Mouse (Mus musculus) kidney, postnatal 0 days (tissue): ENCODE results near the gene H2-DMa. TPM values are rescaled to one million over a fixed set of nuclear protein-coding genes. Genes with fewer than 3 reads are reported as not detected.

Experiments
- ATAC-seq: fragments of 200-750 bp; cut with Nextera tagmentation; replicated peaks from 2 replicates; pipeline ENCODE4 v1.8.0; 2017; ENCODE audit warnings: low read depth, moderate number of reproducible peaks, moderate TSS enrichment, moderate library complexity; ENCODE audit not compliant: low FRiP score
- DNase-seq: peaks from one replicate; pipeline ENCODE4 v3.0.0-alpha.2; 2016; ENCODE audit warnings: low spot score
- H3K27ac ChIP-seq: fragments of 300-500 bp; sonication (generic); 2 replicates; pipeline ENCODE4 v1.5.1; 2014; ENCODE audit warnings: mild to moderate bottlenecking
- H3K27me3 ChIP-seq: fragments of 300-500 bp; sonication (generic); 2 replicates; pipeline ENCODE4 v1.6.1; 2014; ENCODE audit warnings: low read length, mixed read lengths; ENCODE audit not compliant: insufficient read depth
- H3K36me3 ChIP-seq: fragments of 300-500 bp; sonication (generic); 2 replicates; pipeline ENCODE4 v1.6.1; 2014; ENCODE audit warnings: low read length, mixed read lengths; ENCODE audit not compliant: insufficient read depth
- H3K4me1 ChIP-seq: fragments of 300-500 bp; sonication (generic); replicated peaks from 2 replicates; pipeline ENCODE4 v1.6.1; 2014; ENCODE audit warnings: antibody characterized with exemption, low read length, mixed read lengths; ENCODE audit not compliant: insufficient read depth
- H3K4me2 ChIP-seq: fragments of 300-500 bp; sonication (generic); 2 replicates; pipeline ENCODE4 v1.6.1; 2014; ENCODE audit warnings: mild to moderate bottlenecking, low read length, moderate library complexity, mixed read lengths
- H3K4me3 ChIP-seq: fragments of 300-500 bp; sonication (generic); replicated peaks from 2 replicates; pipeline ENCODE4 v1.5.1; 2014; ENCODE audit warnings: low read depth, low read length
- H3K9ac ChIP-seq: fragments of 300-500 bp; sonication (generic); 2 replicates; pipeline ENCODE4 v1.6.1; 2014; ENCODE audit warnings: low read depth, low read length
- H3K9me3 ChIP-seq: fragments of 300-500 bp; sonication (generic); replicated peaks from 2 replicates; pipeline ENCODE4 v1.6.1; 2016; ENCODE audit warnings: low read length, inconsistent platforms, mixed read lengths
- CTCF ChIP-seq: IDR thresholded peaks from 2 replicates; pipeline ENCODE4 v1.5.1; 2016; ENCODE audit warnings: antibody characterized with exemption, low read depth, mild to moderate bottlenecking, moderate library complexity
- WGBS: fragments of 180-500 bp; shearing (Covaris S2); extraction: QIAGEN DNeasy Blood & Tissue Kit; methylation state at CpG from one replicate; pipeline ENCODE4 v1.1.7; 2014; 5-methylcytosine and 5-hydroxymethylcytosine counted together
- polyA plus RNA-seq: library from polyadenylated mRNA; unstranded; fragments of >200 nt; fragmentation: Nextera tagmentation; extraction: Ambion mirVana; gene quantifications from 2 replicates; pipeline ENCODE4 v1.2.1, GENCODE M21; 2015

Gene H2-DMa
- polyA plus RNA-seq, 1 experiment from 2014 or later, result 18.6 TPM

GRCm38 (mm10) chr17:34101185-34101584, 18.2 kb upstream of the H2-DMa start:
- DNase-seq, result no peak
- no peak; the same call in 1 of the 2 replicates for ATAC-seq
- WGBS, result 31% methylated on average over 5 of the region's 5 CpGs
- no peak overlapping the region for H3K27ac ChIP-seq
- peaks cover 5% of the 10 kb centered on the region; the same call in 1 of the 2 replicates for H3K4me1 ChIP-seq
- H3K4me2 ChIP-seq, result no peak overlapping the region
- H3K27me3 ChIP-seq, result no peaks in the 10 kb centered on the region
- H3K9ac ChIP-seq, result no peak overlapping the region
- no peak for TF ChIP-seq CTCF
- H3K9me3 ChIP-seq, result no peaks in the 10 kb centered on the region
- no peaks in the 10 kb centered on the region for H3K36me3 ChIP-seq
- no peak overlapping the region; the same call in 1 of the 2 replicates for H3K4me3 ChIP-seq

DNA sequence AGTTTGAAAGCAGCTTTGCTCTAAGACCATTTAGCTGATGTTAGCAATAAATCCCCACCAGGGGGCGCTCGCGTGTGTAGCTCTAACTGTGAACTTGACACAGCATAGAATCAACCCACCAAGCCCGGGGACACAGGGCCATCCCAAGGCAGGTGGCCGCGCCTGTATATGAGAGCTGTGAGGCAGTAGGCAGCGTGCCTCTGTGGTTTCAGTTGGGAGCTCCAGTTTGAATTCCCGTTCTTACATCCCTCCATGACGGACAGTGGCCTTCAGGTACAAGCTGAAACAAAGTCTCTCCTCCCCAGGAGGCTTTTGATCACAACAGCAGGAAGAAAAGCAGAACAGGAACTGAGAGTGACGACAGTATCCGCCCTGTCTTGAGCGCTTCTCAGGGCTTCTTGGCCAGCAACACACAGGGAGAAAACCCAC, 17.7 kb upstream of the H2-DMa start:
- H3K4me1 ChIP-seq, result peaks cover 5% of the 10 kb centered on the region; the same call in 1 of the 2 replicates
- 8% methylated on average over 12 of the region's 12 CpGs for WGBS
- peak overlapping the region; percentile 11; the same call in 1 of the 2 replicates for H3K4me3 ChIP-seq
- H3K9me3 ChIP-seq, result no peaks in the 10 kb centered on the region
- no peak overlapping the region for H3K27ac ChIP-seq
- TF ChIP-seq CTCF, result peak; percentile 92
- H3K4me2 ChIP-seq, result peak overlapping the region; percentile 43; the same call in 1 of the 2 replicates
- no peaks in the 10 kb centered on the region for H3K27me3 ChIP-seq
- DNase-seq, result peak; percentile 94
- ATAC-seq, result peak; percentile 71; the same call in 1 of the 2 replicates
- no peak overlapping the region for H3K9ac ChIP-seq
- H3K36me3 ChIP-seq, result no peaks in the 10 kb centered on the region

GRCm38 (mm10) chr17:34102831-34103230, 16.5 kb upstream of the H2-DMa start:
- H3K4me2 ChIP-seq, result no peak overlapping the region
- no peak for ATAC-seq
- no peak for DNase-seq
- no peak for TF ChIP-seq CTCF
- no peaks in the 10 kb centered on the region for H3K9me3 ChIP-seq
- no peak overlapping the region for H3K4me3 ChIP-seq
- no peak overlapping the region for H3K9ac ChIP-seq
- peaks cover 5% of the 10 kb centered on the region; the same call in 1 of the 2 replicates for H3K4me1 ChIP-seq
- no peaks in the 10 kb centered on the region for H3K36me3 ChIP-seq
- H3K27ac ChIP-seq, result no peak overlapping the region
- no peaks in the 10 kb centered on the region for H3K27me3 ChIP-seq
- WGBS, result 73% methylated on average over 6 of the region's 6 CpGs

- H3K9ac ChIP-seq, result no peak overlapping the region
- no peak overlapping the region for H3K27ac ChIP-seq
- ATAC-seq (no peak), DNase-seq (no peak)
- no peaks in the 10 kb centered on the region for H3K27me3 ChIP-seq
- H3K4me2 ChIP-seq, result no peak overlapping the region
- H3K36me3 ChIP-seq, result peaks cover 5% of the 10 kb centered on the region; the same call in 1 of the 2 replicates
- H3K9me3 ChIP-seq, result no peaks in the 10 kb centered on the region
- no peak overlapping the region for H3K4me3 ChIP-seq
- 77% methylated on average over 9 of the region's 9 CpGs for WGBS
- TF ChIP-seq CTCF, result no peak
- peaks cover under 1% of the 10 kb centered on the region; the same call in 1 of the 2 replicates for H3K4me1 ChIP-seq
These were observed 14.5 kb upstream of the H2-DMa start for GRCm38 (mm10) chr17:34104804-34105203.

GRCm38 (mm10) chr17:34106555-34106954, 12.8 kb upstream of the H2-DMa start:
- H3K4me1 ChIP-seq, result no peaks in the 10 kb centered on the region
- no peak for TF ChIP-seq CTCF
- no peak for DNase-seq
- no peak overlapping the region for H3K27ac ChIP-seq
- peaks cover 17% of the 10 kb centered on the region for H3K36me3 ChIP-seq
- no peaks in the 10 kb centered on the region for H3K9me3 ChIP-seq
- no peak for ATAC-seq
- H3K27me3 ChIP-seq, result no peaks in the 10 kb centered on the region
- 83% methylated on average over 7 of the region's 7 CpGs for WGBS
- no peak overlapping the region for H3K9ac ChIP-seq
- H3K4me2 ChIP-seq, result no peak overlapping the region
- no peak overlapping the region for H3K4me3 ChIP-seq

GRCm38 (mm10) chr17:34107109-34107867, 12.1 kb upstream of the H2-DMa start:
- DNase-seq (no peak), ATAC-seq (no peak)
- Histone ChIP-seq H3K36me3 (peaks cover 25% of the 10 kb centered on the region), H3K4me2 (no peak overlapping the region), H3K27me3 (no peaks in the 10 kb centered on the region), H3K9ac (no peak overlapping the region), H3K27ac (no peak overlapping the region), H3K4me3 (no peak overlapping the region), H3K4me1 (no peaks in the 10 kb centered on the region), H3K9me3 (no peaks in the 10 kb centered on the region)
- no peak for TF ChIP-seq CTCF
- WGBS, result 76% methylated on average over 7 of the region's 7 CpGs
